Mouse (Mus musculus): ENCODE measurements around the gene Ggact.

GRCm38 (mm10) chr14:122880291-122880690 lies 33.3 kb downstream of the Ggact start:
- no peak for TF ChIP-seq CTCF (IDR thresholded peaks at IDR 0.05; ENCODE audit: control insufficient read depth, insufficient read depth, insufficient replicate concordance, low read depth, low read length)
- no peak for TF ChIP-seq POLR2A (IDR thresholded peaks at IDR 0.05; ENCODE audit: control insufficient read depth, low read depth, low read length)

Data from testis, adult 2 months (tissue).